8 mouse cellular contexts compared by ENCODE assay signal in genomic region chr3:126998742-126999112, GRCm38 (mm10).
DNase-seq lines count a peak whose midpoint lies in the region; ATAC-seq and TF ChIP-seq lines count a peak whose summit lies in the region.

No protein-coding gene starts in this region.

- DNase-seq in left cerebral cortex, adult 2 months (ENCODE audit: extremely low spot score in 1 of 2, low spot score in 2 of 2), result no peak
- no peak for DNase-seq in left cerebral cortex, postnatal 10 days (ENCODE audit: extremely low spot score in 1 of 2, low spot score in 2 of 2)
- DNase-seq in forebrain, embryonic 11.5 days (ENCODE audit: low spot score), result no peak
- no peak for DNase-seq in adrenal gland, postnatal 4 days (ENCODE audit: low spot score in 2 of 2)
- no peak for DNase-seq in urinary bladder, adult 2 months (ENCODE audit: low spot score)
- DNase-seq in urinary bladder, postnatal 36 days (ENCODE audit: low spot score in 2 of 2), result no peak

- TF ChIP-seq CTCF in left cerebral cortex, adult 2 months (IDR thresholded peaks at IDR 0.05), result no peak
- TF ChIP-seq CTCF in intestine, postnatal 0 days (IDR thresholded peaks at IDR 0.05; ENCODE audit: low read depth), result no peak

- peak; percentile 29 for ATAC-seq in forebrain, embryonic 11.5 days (replicated peaks; ENCODE audit: low FRiP score)
- ATAC-seq in intestine, postnatal 0 days, result no peak
- peak; percentile 41; the same call in 1 of the 2 replicates for ATAC-seq in neural tube, embryonic 14.5 days (ENCODE audit: low read depth)

- peak overlapping the region; percentile 90 for H3K27ac ChIP-seq in left cerebral cortex, adult 2 months
- H3K27ac ChIP-seq in forebrain, embryonic 11.5 days (ENCODE audit: low read depth, low read length), result peak overlapping the region; percentile 91
- no peak overlapping the region for H3K27ac ChIP-seq in intestine, postnatal 0 days (ENCODE audit: low read depth, low read length)
- H3K27ac ChIP-seq in neural tube, embryonic 14.5 days (ENCODE audit: low read depth, low read length), result peak overlapping the region; percentile 44

- peaks cover 17% of the 10 kb centered on the region for H3K4me1 ChIP-seq in forebrain, embryonic 11.5 days (replicated peaks; ENCODE audit: control insufficient read depth, insufficient read depth, low read length)
- H3K4me1 ChIP-seq in intestine, postnatal 0 days (replicated peaks; ENCODE audit: control insufficient read depth, insufficient read depth, low read length), result no peaks in the 10 kb centered on the region
- peaks cover 23% of the 10 kb centered on the region for H3K4me1 ChIP-seq in neural tube, embryonic 14.5 days (ENCODE audit: control insufficient read depth, insufficient read depth, low read length)

- H3K9me3 ChIP-seq in forebrain, embryonic 11.5 days (ENCODE audit: control insufficient read depth, low read length), result no peaks in the 10 kb centered on the region
- no peaks in the 10 kb centered on the region for H3K9me3 ChIP-seq in intestine, postnatal 0 days (ENCODE audit: control insufficient read depth)
- no peaks in the 10 kb centered on the region for H3K9me3 ChIP-seq in neural tube, embryonic 14.5 days (ENCODE audit: control insufficient read depth, low read length)

- H3K36me3 ChIP-seq in forebrain, embryonic 11.5 days (ENCODE audit: control insufficient read depth, insufficient read depth, low read length), result no peaks in the 10 kb centered on the region
- H3K36me3 ChIP-seq in intestine, postnatal 0 days (ENCODE audit: control insufficient read depth, insufficient read depth), result no peaks in the 10 kb centered on the region
- peaks cover 8% of the 10 kb centered on the region for H3K36me3 ChIP-seq in neural tube, embryonic 14.5 days (ENCODE audit: control insufficient read depth, insufficient read depth, low read length)

- intact Hi-C loops in left cerebral cortex, adult 2 months (cut with DNase I), result loop anchor here (5.0 kb wide), 1 partner anchor 164 kb away; no protein-coding TSS in a partner anchor
- intact Hi-C loops in left cerebral cortex, postnatal 10 days (cut with DNase I), result no loop called here

- 3% methylated on average over 7 of the region's 8 CpGs for WGBS in forebrain, embryonic 11.5 days
- WGBS in intestine, postnatal 0 days, result 22% methylated on average over 8 of the region's 8 CpGs
- WGBS in neural tube, embryonic 14.5 days, result 8% methylated on average over 8 of the region's 8 CpGs

- peak overlapping the region; percentile 60 for H3K4me2 ChIP-seq in forebrain, embryonic 11.5 days (ENCODE audit: low read depth, low read length, severe bottlenecking)
- peak overlapping the region; percentile 51 for H3K4me2 ChIP-seq in intestine, postnatal 0 days (replicated peaks; ENCODE audit: low read depth)
- peak overlapping the region; percentile 23; the same call in 1 of the 2 replicates for H3K4me2 ChIP-seq in neural tube, embryonic 14.5 days (ENCODE audit: low read depth, low read length)

- no peak overlapping the region; the same call in 1 of the 2 replicates for H3K4me3 ChIP-seq in left cerebral cortex, adult 2 months
- H3K4me3 ChIP-seq in forebrain, embryonic 11.5 days (ENCODE audit: low read depth, low read length), result peak overlapping the region; percentile 33
- no peak overlapping the region for H3K4me3 ChIP-seq in intestine, postnatal 0 days (ENCODE audit: low read depth, low read length)
- no peak overlapping the region for H3K4me3 ChIP-seq in neural tube, embryonic 14.5 days (ENCODE audit: low read depth, low read length)

- no peaks in the 10 kb centered on the region for H3K27me3 ChIP-seq in forebrain, embryonic 11.5 days (ENCODE audit: control insufficient read depth, insufficient read depth, low read length)
- no peaks in the 10 kb centered on the region for H3K27me3 ChIP-seq in intestine, postnatal 0 days (replicated peaks; ENCODE audit: control insufficient read depth, insufficient read depth, low read length)
- no peaks in the 10 kb centered on the region for H3K27me3 ChIP-seq in neural tube, embryonic 14.5 days (ENCODE audit: control insufficient read depth, insufficient read depth, low read length)

- H3K9ac ChIP-seq in forebrain, embryonic 11.5 days (ENCODE audit: low read length), result peak overlapping the region; percentile 64
- H3K9ac ChIP-seq in intestine, postnatal 0 days (ENCODE audit: low read depth, low read length), result no peak overlapping the region
- H3K9ac ChIP-seq in neural tube, embryonic 14.5 days (replicated peaks; ENCODE audit: low read depth, low read length), result no peak overlapping the region
